In genomic region chr19:5778312-5778711, GRCm38 (mm10) we compare ENCODE assay signal across 12 mouse cellular contexts.
"Had no signal": no experiment of that assay in that cellular context is flagged by ENCODE, and none has a peak within 500 bp of the region (broad histone marks: within the 10 kb centered on the region; RNA-seq: fewer than 3 reads in every experiment).

No protein-coding gene starts in this region.

- H3K9ac ChIP-seq: liver, embryonic 12.5 days; lung, embryonic 14.5 days had no signal

- H3K9me3 ChIP-seq: liver, embryonic 12.5 days; megakaryocyte, embryonic 14.5 days had no signal

- H3K27ac ChIP-seq: layer of hippocampus, adult 2 months; liver, embryonic 12.5 days; macrophage had no signal

- DNase-seq: kidney, postnatal 10 days; kidney, postnatal 4 days; lung, embryonic 14.5 days; lung, postnatal 10 days; thymus, adult 2 months; thymus, postnatal 25 days had no signal

- H3K36me3 ChIP-seq: liver, embryonic 12.5 days had no signal

- H3K4me1 ChIP-seq: liver, embryonic 12.5 days had no signal

- H3K4me3 ChIP-seq: layer of hippocampus, adult 2 months; liver, embryonic 12.5 days; megakaryocyte, embryonic 14.5 days had no signal

- H3K27me3 ChIP-seq: liver, embryonic 12.5 days had no signal

- H3K4me2 ChIP-seq: liver, embryonic 12.5 days; lung, embryonic 14.5 days; midbrain, embryonic 11.5 days had no signal

- ATAC-seq: liver, embryonic 12.5 days; midbrain, embryonic 16.5 days had no signal
